Mouse (Mus musculus) left cerebral cortex, postnatal 25 days (tissue): ENCODE measurements around the gene Spock3. TPM values are rescaled to one million over a fixed set of nuclear protein-coding genes. Genes with fewer than 3 reads are reported as not detected.
A peak's percentile ranks its signal among the peaks of the same experiment; 100 is the strongest.
"Not testable (repeated sequence)": the region's sequence is repeated elsewhere in the genome, so short reads cannot be mapped to it uniquely, and the experiment has no call there.

Experiments
- DNase-seq, 2 experiments: peaks; one replicate each; pipeline ENCODE4 v3.0.0; 2022; ENCODE audit warnings: low spot score in 2 of 2, mixed read lengths in 1 of 2
- intact Hi-C: fragments of 180-260 bp; cut with DNase I; formaldehyde crosslinking; loops from one replicate; pipeline ENCODE4 v1.15.1; 2025
- total RNA-seq, 2 experiments: library from RNA; stranded (reverse); gene quantifications; 2 replicates each; pipeline ENCODE4 v1.2.3; 2021

The Spock3 gene
- 10 to 100 TPM; 70.9 to 87.9 TPM for total RNA-seq

GRCm38 (mm10) chr8:62950709-62951108 is at the start of gene Spock3:
TSS of gene Spock3 (plus strand) at chr8:62951009.
- DNase-seq: no peak
- intact Hi-C loops: no loop called here

GRCm38 (mm10) chr8:62951173-62952134 is 645 bp downstream of the Spock3 start:
- peak; percentile 60 to 66 for DNase-seq
- intact Hi-C loops: no loop called here

GRCm38 (mm10) chr8:62952481-62952880 is 1.7 kb downstream of the Spock3 start:
- peak; percentile 28 to 34 for DNase-seq
- intact Hi-C loops: no loop called here

- intact Hi-C loops: no loop called here
- DNase-seq: no peak
Measured at GRCm38 (mm10) chr8:62962608-62963007, 11.8 kb downstream of the Spock3 start.

- DNase-seq: no peak
- intact Hi-C loops: no loop called here
Measured at GRCm38 (mm10) chr8:62969802-62970372, 19.1 kb downstream of the Spock3 start.

GRCm38 (mm10) chr8:63088984-63089383 is 138.2 kb downstream of the Spock3 start:
- peak in 1 of 2 experiments; percentile 66 for DNase-seq
- intact Hi-C loops: no loop called here

GRCm38 (mm10) chr8:63098200-63098599 is 147.4 kb downstream of the Spock3 start:
- DNase-seq: no peak
- intact Hi-C loops: no loop called here

GRCm38 (mm10) chr8:63109761-63110160 is 159.0 kb downstream of the Spock3 start:
- DNase-seq: no peak
- intact Hi-C loops: no loop called here

GRCm38 (mm10) chr8:63112919-63113318 is 162.1 kb downstream of the Spock3 start:
- intact Hi-C loops: no loop called here
- DNase-seq: no peak

- intact Hi-C loops: no loop called here
- DNase-seq: no peak
Measured at GRCm38 (mm10) chr8:63120508-63120907, 169.7 kb downstream of the Spock3 start.

GRCm38 (mm10) chr8:63135406-63135805 is 184.6 kb downstream of the Spock3 start:
- DNase-seq: no peak
- intact Hi-C loops: no loop called here

- intact Hi-C loops, DNase-seq: not testable (repeated sequence)
Measured at GRCm38 (mm10) chr8:63163861-63164260, 213.1 kb downstream of the Spock3 start.

GRCm38 (mm10) chr8:63165326-63165725 is 214.5 kb downstream of the Spock3 start:
- intact Hi-C loops: no loop called here

GRCm38 (mm10) chr8:63169956-63170355 is 219.1 kb downstream of the Spock3 start:
- intact Hi-C loops: no loop called here
- DNase-seq: no peak

More at GRCm38 (mm10) chr8:63165326-63165725, 214.5 kb downstream of the Spock3 start:
- no peak for DNase-seq

GRCm38 (mm10) chr8:63181272-63181671 is 230.5 kb downstream of the Spock3 start:
- intact Hi-C loops: no loop called here
- no peak for DNase-seq

- intact Hi-C loops: no loop called here
- no peak for DNase-seq
Measured at GRCm38 (mm10) chr8:63258812-63259385, 308.1 kb downstream of the Spock3 start.

- intact Hi-C loops: no loop called here
- no peak for DNase-seq
Measured at GRCm38 (mm10) chr8:63262516-63262915, 311.7 kb downstream of the Spock3 start.

- DNase-seq: no peak
- intact Hi-C loops: no loop called here
Measured at GRCm38 (mm10) chr8:63335366-63335765, 384.6 kb downstream of the Spock3 start.

- no peak for DNase-seq
- intact Hi-C loops: no loop called here
Measured at GRCm38 (mm10) chr8:63368580-63368979, 417.8 kb downstream of the Spock3 start.

- DNase-seq: no peak
- intact Hi-C loops: no loop called here
Measured at GRCm38 (mm10) chr8:63397659-63398058, 446.9 kb downstream of the Spock3 start.
